Mouse (Mus musculus) testis, adult 2 months (tissue): ENCODE data around the gene Siglecf. TPM values are rescaled to one million over a fixed set of nuclear protein-coding genes. Genes with fewer than 3 reads are reported as not detected.

ENCODE experiments used
- H3K27ac ChIP-seq: fragments of 200-500 bp; 2 replicates; pipeline ENCODE4 v1.5.1; 2012; ENCODE audit warnings: low read depth, low read length; ENCODE audit not compliant: control insufficient read depth, insufficient read depth
- H3K27me3 ChIP-seq: fragments of 200-500 bp; 2 replicates; pipeline ENCODE4 v1.6.1; 2012; ENCODE audit warnings: mild to moderate bottlenecking, low read length, moderate library complexity; ENCODE audit not compliant: control insufficient read depth, insufficient read depth
- H3K36me3 ChIP-seq: fragments of 200-500 bp; 2 replicates; pipeline ENCODE4 v1.6.1; 2012; ENCODE audit warnings: mild to moderate bottlenecking, low read length; ENCODE audit not compliant: control insufficient read depth, insufficient read depth
- H3K4me1 ChIP-seq: fragments of 200-500 bp; 2 replicates; pipeline ENCODE4 v1.6.1; 2012; ENCODE audit warnings: low read length; ENCODE audit not compliant: control insufficient read depth, insufficient read depth
- H3K4me3 ChIP-seq: fragments of 200-500 bp; 2 replicates; pipeline ENCODE4 v1.5.1; 2012; ENCODE audit warnings: low read depth, mild to moderate bottlenecking, low read length, moderate library complexity, mixed read lengths; ENCODE audit not compliant: control insufficient read depth
- CTCF ChIP-seq: fragments of 200-500 bp; IDR thresholded peaks from 2 replicates; pipeline ENCODE4 v1.5.1; 2012; ENCODE audit warnings: low read depth, mild to moderate bottlenecking, inconsistent platforms, low read length, moderate library complexity; ENCODE audit not compliant: control insufficient read depth, insufficient read depth, insufficient replicate concordance
- POLR2A ChIP-seq: fragments of 200-500 bp; IDR thresholded peaks from 2 replicates; pipeline ENCODE4 v1.6.1; 2012; ENCODE audit warnings: low read depth, mild to moderate bottlenecking, inconsistent platforms, low read length, moderate library complexity; ENCODE audit not compliant: control insufficient read depth
- polyA plus RNA-seq: library from polyadenylated mRNA; depleted of rRNA; stranded (reverse); fragments of >200 nt; gene quantifications from 2 replicates; pipeline ENCODE4 v1.2.3, GENCODE M21; 2012; rRNA removed

Siglecf gene
- 0.10 and 0.11 TPM in 2 replicates for polyA plus RNA-seq

DNA sequence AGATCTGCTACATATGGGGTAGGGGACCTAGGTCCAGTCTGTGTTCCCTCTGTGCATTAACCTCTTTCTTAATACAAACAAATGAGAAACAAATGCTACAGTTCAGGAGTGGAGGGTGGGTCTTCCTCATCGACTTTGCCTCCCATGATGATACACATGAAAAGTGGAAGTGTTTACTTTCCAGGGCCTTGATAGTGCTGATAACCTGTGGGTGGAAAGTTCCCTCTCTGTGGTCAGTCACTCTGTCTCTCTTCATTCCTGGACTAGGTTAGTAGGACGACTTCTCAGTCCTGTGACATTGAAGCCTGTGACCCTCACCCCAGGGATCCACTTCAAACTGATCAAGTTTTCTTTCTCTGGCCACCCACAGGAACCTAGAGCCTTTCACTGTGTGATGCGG lies at the start of gene Siglecf:
TSS of gene Siglecf (plus strand) at position 188 of the 400 bp plus-strand sequence.
- Histone ChIP-seq H3K4me3 (no peak within 1 kb of the TSS), H3K4me1 (peaks cover 4% of the 10 kb centered on the region), H3K27me3 (no peaks in the 10 kb centered on the region), H3K27ac (no peak within 1 kb of the TSS), H3K36me3 (no peaks in the 10 kb centered on the region)
- TF ChIP-seq CTCF (no peak), POLR2A (no peak)

- no peak for TF ChIP-seq POLR2A
- no peak for TF ChIP-seq CTCF
- no peak overlapping the region for H3K27ac ChIP-seq
- no peaks in the 10 kb centered on the region for H3K4me1 ChIP-seq
- H3K27me3 ChIP-seq, result no peaks in the 10 kb centered on the region
- peaks cover 7% of the 10 kb centered on the region; the same call in 1 of the 2 replicates for H3K36me3 ChIP-seq
- H3K4me3 ChIP-seq, result no peak overlapping the region
Measured at GRCm38 (mm10) chr7:43305235-43305634, 45.9 kb upstream of the Siglecf start.

DNA sequence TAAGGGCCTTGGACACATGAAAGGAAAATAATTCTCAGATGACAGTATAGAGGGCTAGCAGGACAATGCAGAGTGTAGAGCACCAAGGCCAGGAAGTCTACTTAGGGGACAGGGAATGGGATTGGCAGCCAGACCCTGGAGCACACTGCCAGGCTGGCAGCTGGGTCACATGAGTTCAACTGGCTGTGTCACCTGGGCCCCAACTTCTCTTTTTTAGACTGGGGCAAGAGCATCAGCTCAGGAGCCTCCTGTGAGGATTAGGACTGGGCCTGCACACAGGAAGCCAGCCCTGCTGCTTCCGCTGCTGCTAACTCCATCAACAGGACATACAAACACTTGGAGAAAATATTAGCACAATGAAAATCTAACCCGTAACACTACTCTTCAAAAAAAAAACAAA lies 42.1 kb upstream of the Siglecf start:
- Histone ChIP-seq H3K27ac (no peak overlapping the region), H3K4me1 (peaks cover 6% of the 10 kb centered on the region), H3K27me3 (no peaks in the 10 kb centered on the region), H3K36me3 (peaks cover 2% of the 10 kb centered on the region; the same call in 1 of the 2 replicates), H3K4me3 (no peak overlapping the region)
- TF ChIP-seq POLR2A (no peak), CTCF (no peak)

- peak overlapping the region; percentile 27; the same call in 1 of the 2 replicates for H3K4me3 ChIP-seq
- H3K4me1 ChIP-seq, result peaks cover 6% of the 10 kb centered on the region
- H3K36me3 ChIP-seq, result peaks cover 2% of the 10 kb centered on the region; the same call in 1 of the 2 replicates
- H3K27me3 ChIP-seq, result no peaks in the 10 kb centered on the region
- no peak overlapping the region for H3K27ac ChIP-seq
- TF ChIP-seq POLR2A (no peak), CTCF (no peak)
Measured at GRCm38 (mm10) chr7:43311632-43312031, 39.5 kb upstream of the Siglecf start.

- Histone ChIP-seq H3K4me1 (peaks cover 6% of the 10 kb centered on the region), H3K27me3 (no peaks in the 10 kb centered on the region), H3K27ac (peak overlapping the region; percentile 75), H3K4me3 (peak overlapping the region; percentile 98), H3K36me3 (peaks cover 2% of the 10 kb centered on the region; the same call in 1 of the 2 replicates)
- TF ChIP-seq POLR2A (no peak), CTCF (no peak)
Measured at GRCm38 (mm10) chr7:43312386-43313012, 38.6 kb upstream of the Siglecf start.

- no peaks in the 10 kb centered on the region for H3K27me3 ChIP-seq
- H3K4me1 ChIP-seq, result peaks cover 6% of the 10 kb centered on the region
- peaks cover 1% of the 10 kb centered on the region; the same call in 1 of the 2 replicates for H3K36me3 ChIP-seq
- H3K4me3 ChIP-seq, result peak within 1 kb of the TSS; percentile 98
- H3K27ac ChIP-seq, result peak within 1 kb of the TSS; percentile 75
- TF ChIP-seq CTCF, result no peak
- peak; percentile 81 for TF ChIP-seq POLR2A
Measured at GRCm38 (mm10) chr7:43313013-43313428, 38.1 kb upstream of the Siglecf start, which contains the start of gene Zfp715. Gene Zfp715 (minus strand): TSS chr7:43313294.

DNA sequence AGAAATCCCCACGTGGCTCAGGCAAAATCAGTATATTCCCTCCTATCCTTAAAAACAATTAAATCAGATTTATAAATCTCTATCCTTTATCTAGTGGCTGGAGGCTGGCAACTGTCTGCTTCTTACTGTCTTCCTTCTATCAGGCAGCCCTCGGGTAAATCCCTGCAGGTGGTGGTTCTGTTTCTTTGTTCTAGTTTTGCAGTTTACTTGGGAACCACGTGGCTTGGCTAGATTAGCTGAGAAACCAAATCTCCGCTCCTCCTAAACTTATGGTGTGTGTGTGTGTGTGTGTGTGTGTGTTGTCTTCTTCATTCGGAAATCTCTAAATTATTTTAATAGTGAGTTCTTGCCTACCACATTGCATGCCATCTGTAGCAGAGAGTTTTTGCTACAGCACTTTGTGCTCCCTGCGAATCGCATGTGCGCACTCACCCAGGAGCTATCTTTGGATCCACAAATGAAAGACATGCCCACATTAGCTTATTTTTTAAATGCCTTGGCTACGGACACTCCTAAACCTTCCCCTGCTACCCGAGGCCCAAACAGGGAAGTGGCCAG lies 24.8 kb upstream of the Siglecf start:
- Histone ChIP-seq H3K27me3 (no peaks in the 10 kb centered on the region), H3K36me3 (no peaks in the 10 kb centered on the region), H3K27ac (no peak overlapping the region), H3K4me1 (no peaks in the 10 kb centered on the region), H3K4me3 (no peak overlapping the region)
- TF ChIP-seq CTCF (no peak), POLR2A (no peak)

GRCm38 (mm10) chr7:43328101-43328500 lies 23.0 kb upstream of the Siglecf start:
- Histone ChIP-seq H3K4me3 (no peak overlapping the region), H3K4me1 (no peaks in the 10 kb centered on the region), H3K27me3 (no peaks in the 10 kb centered on the region), H3K36me3 (no peaks in the 10 kb centered on the region), H3K27ac (no peak overlapping the region)
- TF ChIP-seq CTCF (no peak), POLR2A (no peak)
